Mouse (Mus musculus): Measurements from ENCODE around the gene Helz. TPM values are rescaled to one million over a fixed set of nuclear protein-coding genes. Genes with fewer than 3 reads are reported as not detected.
A peak's percentile ranks its signal among the peaks of the same experiment; 100 is the strongest.

The Helz gene
- total RNA-seq, 2 experiments from 2014 or later = 34.9 to 38.6 TPM

- intact Hi-C loops (cut with DNase I) = no loop called here
- no peak for DNase-seq
These were observed 166.6 kb downstream of the Helz start for GRCm38 (mm10) chr11:107714368-107714767.

GRCm38 (mm10) chr11:107716332-107716938 is 168.7 kb downstream of the Helz start, which contains the start of gene Cacng1:
Cacng1 (minus strand) TSS chr11:107716522.
- no peak for DNase-seq
- intact Hi-C loops (cut with DNase I) = no loop called here

- intact Hi-C loops (cut with DNase I) = no loop called here
- DNase-seq = no peak
These were observed 172.7 kb downstream of the Helz start for GRCm38 (mm10) chr11:107720264-107721021.

- DNase-seq = no peak
- intact Hi-C loops (cut with DNase I) = no loop called here
These were observed 173.3 kb downstream of the Helz start for GRCm38 (mm10) chr11:107721057-107721456.

- intact Hi-C loops (cut with DNase I) = no loop called here
- DNase-seq = no peak
These were observed 176.9 kb downstream of the Helz start for GRCm38 (mm10) chr11:107724603-107725002.

- intact Hi-C loops (cut with DNase I) = no loop called here
- DNase-seq = peak; percentile 86
These were observed 180.5 kb downstream of the Helz start for GRCm38 (mm10) chr11:107728073-107728863.

- intact Hi-C loops (cut with DNase I) = no loop called here
- no peak for DNase-seq
These were observed 181.4 kb downstream of the Helz start for GRCm38 (mm10) chr11:107729141-107729540.

- intact Hi-C loops (cut with DNase I) = no loop called here
- DNase-seq = peak; percentile 61
These were observed 183.2 kb downstream of the Helz start for GRCm38 (mm10) chr11:107730940-107731339.

- intact Hi-C loops (cut with DNase I) = no loop called here
- DNase-seq = peak; percentile 19
These were observed 183.8 kb downstream of the Helz start for GRCm38 (mm10) chr11:107731498-107731897.

- intact Hi-C loops (cut with DNase I) = no loop called here
- DNase-seq = no peak
These were observed 186.4 kb downstream of the Helz start for GRCm38 (mm10) chr11:107734133-107734532.

- intact Hi-C loops (cut with DNase I) = no loop called here
- no peak for DNase-seq
These were observed 190.2 kb downstream of the Helz start for GRCm38 (mm10) chr11:107737886-107738285.

- intact Hi-C loops (cut with DNase I) = no loop called here
- DNase-seq = no peak
These were observed 190.8 kb downstream of the Helz start for GRCm38 (mm10) chr11:107738418-107739099.

- intact Hi-C loops (cut with DNase I) = no loop called here
- DNase-seq = peak; percentile 67
These were observed 195.4 kb downstream of the Helz start for GRCm38 (mm10) chr11:107743100-107743499.

Small RNA genes lying within 50 kb of the gene (microRNA-seq; reads per million reads assigned to microRNA genes)
- gene Mir6932 = 0.90 reads per million

Other genes with a start within 250 kb of the Helz start
- gene Pitpnc1, start 77.2 kb upstream of the Helz start, total RNA-seq (2021) = 10 to 100 TPM; 78.8 to 79.4 TPM
- gene Psmd12, start 68.4 kb upstream of the Helz start, total RNA-seq (2021) = 10 to 100 TPM; 76.0 to 78.0 TPM
- gene Cacng1, start 168.6 kb downstream of the Helz start, total RNA-seq (2021) = 1 to 10 TPM in 1 of 2 experiments, under 1 TPM in 1; 0.82 to 1.5 TPM
- 100 to 1,000 TPM; 184 to 207 TPM for gene Cacng4, start 246.6 kb downstream of the Helz start, total RNA-seq (2021)

Measured in left cerebral cortex, postnatal 4 days (tissue).